Comparison of ENCODE assay signal across 22 mouse cellular contexts in genomic region chr19:4147022-4147405, GRCm38 (mm10). TPM values are rescaled to one million over a fixed set of nuclear protein-coding genes. Genes with fewer than 3 reads are reported as not detected.
DNase-seq lines count a peak whose midpoint lies in the region; ATAC-seq and TF ChIP-seq lines count a peak whose summit lies in the region.
"Had no signal": no experiment of that assay in that cellular context is flagged by ENCODE, and none has a peak within 500 bp of the region (broad histone marks: within the 10 kb centered on the region; RNA-seq: fewer than 3 reads in every experiment).

No protein-coding gene starts in this region.

- peaks cover 23% of the 10 kb centered on the region for H3K36me3 ChIP-seq in forebrain, embryonic 10.5 days (replicated peaks)
- H3K36me3 ChIP-seq in forebrain, embryonic 12.5 days (replicated peaks), result peaks cover 18% of the 10 kb centered on the region
- H3K36me3 ChIP-seq in limb, embryonic 13.5 days, result peaks cover 22% of the 10 kb centered on the region
- H3K36me3 ChIP-seq in limb, embryonic 10.5 days, result peaks cover 24% of the 10 kb centered on the region

- no peak for TF ChIP-seq CTCF in bone marrow macrophage, adult 2 months (IDR thresholded peaks at IDR 0.05; ENCODE audit: low read depth, low read length)

- H3K27ac ChIP-seq in forebrain, embryonic 10.5 days, result 0 out of 2 replicates have a peak overlapping the region, but pooled peaks have one; percentile 8
- H3K27ac ChIP-seq in forebrain, embryonic 12.5 days, result no peak overlapping the region
- H3K27ac ChIP-seq in limb, embryonic 13.5 days, result no peak overlapping the region
- H3K27ac ChIP-seq in limb, embryonic 10.5 days, result no peak overlapping the region
- peak overlapping the region; percentile 67 for H3K27ac ChIP-seq in bone marrow macrophage, adult 2 months (ENCODE audit: insufficient read depth, low read depth, low read length)
- H3K27ac ChIP-seq: embryonic facial prominence, embryonic 13.5 days; kidney, postnatal 0 days had no signal

- no peak overlapping the region for H3K4me2 ChIP-seq in forebrain, embryonic 12.5 days
- no peak overlapping the region for H3K4me2 ChIP-seq in limb, embryonic 13.5 days (replicated peaks)
- H3K4me2 ChIP-seq: embryonic facial prominence, embryonic 13.5 days; heart, embryonic 12.5 days had no signal

- H3K4me1 ChIP-seq in forebrain, embryonic 10.5 days, result peaks cover 34% of the 10 kb centered on the region
- H3K4me1 ChIP-seq in forebrain, embryonic 12.5 days, result peaks cover 24% of the 10 kb centered on the region
- peaks cover 18% of the 10 kb centered on the region for H3K4me1 ChIP-seq in limb, embryonic 13.5 days
- H3K4me1 ChIP-seq in limb, embryonic 10.5 days, result peaks cover 50% of the 10 kb centered on the region
- peaks cover 54% of the 10 kb centered on the region for H3K4me1 ChIP-seq in bone marrow macrophage, adult 2 months (ENCODE audit: control insufficient read depth, insufficient read depth, low read length)

- TF ChIP-seq POLR2A in bone marrow macrophage, adult 2 months (IDR thresholded peaks at IDR 0.05; ENCODE audit: borderline replicate concordance, low read depth, low read length), result no peak

- no peak for DNase-seq in forebrain, embryonic 10.5 days (ENCODE audit: extremely low spot score, low spot score)
- DNase-seq in limb, embryonic 10.5 days (ENCODE audit: low spot score), result no peak
- no peak for DNase-seq in adrenal gland, adult 8-10 months
- DNase-seq: adrenal gland, adult 2 months; B cell, adult 2 months; left cerebral cortex, postnatal 4 days; midbrain, embryonic 14.5 days; thymus, postnatal 36 days had no signal

- H3K4me3 ChIP-seq in forebrain, embryonic 10.5 days, result no peak overlapping the region
- no peak overlapping the region for H3K4me3 ChIP-seq in forebrain, embryonic 12.5 days (replicated peaks)
- no peak overlapping the region for H3K4me3 ChIP-seq in limb, embryonic 13.5 days
- H3K4me3 ChIP-seq in limb, embryonic 10.5 days, result no peak overlapping the region
- no peak overlapping the region for H3K4me3 ChIP-seq in bone marrow macrophage, adult 2 months (ENCODE audit: insufficient read depth, low read length)
- H3K4me3 ChIP-seq: heart, embryonic 12.5 days; liver, embryonic 15.5 days had no signal

- H3K9ac ChIP-seq in forebrain, embryonic 12.5 days, result no peak overlapping the region
- H3K9ac ChIP-seq in limb, embryonic 13.5 days, result peak overlapping the region; percentile 27
- H3K9ac ChIP-seq: liver, embryonic 15.5 days had no signal

- 40% methylated on average over 3 of the region's 3 CpGs for WGBS in forebrain, embryonic 10.5 days
- WGBS in forebrain, embryonic 12.5 days, result 45% methylated on average over 3 of the region's 3 CpGs
- WGBS in limb, embryonic 13.5 days, result 52% methylated on average over 3 of the region's 3 CpGs
- WGBS in limb, embryonic 10.5 days, result 61% methylated on average over 3 of the region's 3 CpGs

- no peaks in the 10 kb centered on the region for H3K27me3 ChIP-seq in forebrain, embryonic 10.5 days (ENCODE audit: poor library complexity, severe bottlenecking)
- H3K27me3 ChIP-seq in forebrain, embryonic 12.5 days, result peaks cover 4% of the 10 kb centered on the region; the same call in 1 of the 2 replicates
- H3K27me3 ChIP-seq in limb, embryonic 13.5 days, result no peaks in the 10 kb centered on the region
- H3K27me3 ChIP-seq in limb, embryonic 10.5 days (ENCODE audit: low read depth, poor library complexity, severe bottlenecking), result no peaks in the 10 kb centered on the region
- H3K27me3 ChIP-seq: embryonic facial prominence, embryonic 13.5 days; heart, embryonic 12.5 days had no signal

- peaks cover 6% of the 10 kb centered on the region; the same call in 1 of the 2 replicates for H3K9me3 ChIP-seq in forebrain, embryonic 10.5 days
- H3K9me3 ChIP-seq in forebrain, embryonic 12.5 days, result no peaks in the 10 kb centered on the region
- H3K9me3 ChIP-seq in limb, embryonic 13.5 days, result no peaks in the 10 kb centered on the region
- H3K9me3 ChIP-seq in limb, embryonic 10.5 days (replicated peaks), result no peaks in the 10 kb centered on the region
- H3K9me3 ChIP-seq: embryonic facial prominence, embryonic 13.5 days; liver, embryonic 15.5 days had no signal

- no peak for ATAC-seq in forebrain, embryonic 12.5 days (ENCODE audit: low FRiP score)
- ATAC-seq in limb, embryonic 13.5 days (ENCODE audit: low FRiP score, low read depth), result no peak
- ATAC-seq in megakaryocyte progenitor cell, adult 5-6 weeks (replicated peaks; ENCODE audit: poor library complexity), result peak; percentile 24; the same call in 1 of the 2 replicates
- ATAC-seq: inflammation-experienced regulatory T-cells, adult 6 months had no signal

RNA-seq across cellular contexts. Expression of gene Coro1b, which starts 1.4 kb away (rescaled TPM):
- polyA plus RNA-seq in forebrain, embryonic 10.5 days (2016; fragmentation: Nextera tagmentation; extraction: Ambion mirVana), result 128 and 130 TPM in 2 replicates
- polyA plus RNA-seq in forebrain, embryonic 12.5 days (2016; fragmentation: Nextera tagmentation; extraction: Ambion mirVana), result 125 and 135 TPM in 2 replicates
- polyA plus RNA-seq in limb, embryonic 13.5 days (2015; fragmentation: Nextera tagmentation; extraction: Ambion mirVana), result 137 and 146 TPM in 2 replicates
- polyA plus RNA-seq in limb, embryonic 10.5 days (2016; fragmentation: Nextera tagmentation; extraction: Ambion mirVana), result 129 and 148 TPM in 2 replicates
- 276 and 314 TPM in 2 replicates for polyA plus RNA-seq in bone marrow macrophage, adult 2 months (2012; ENCODE audit: insufficient read depth, insufficient read length, missing spikeins)
- 138 and 142 TPM in 2 replicates for total RNA-seq in megakaryocyte progenitor cell, adult 5-6 weeks (2015)
- 66.4 and 83.5 TPM in 2 replicates for total RNA-seq in megakaryocyte progenitor cell, adult 5-6 weeks (2017)
- total RNA-seq in adrenal gland, adult 8-10 months (2022), result 100 to 1,000 TPM; 174 to 210 (median 184) TPM

RNA-seq across cellular contexts. Expression of gene Cabp4, which starts 3.2 kb away (rescaled TPM):
- not detected in 2 replicates for polyA plus RNA-seq in forebrain, embryonic 10.5 days (2016; fragmentation: Nextera tagmentation; extraction: Ambion mirVana)
- polyA plus RNA-seq in forebrain, embryonic 12.5 days (2016; fragmentation: Nextera tagmentation; extraction: Ambion mirVana), result 0.09 TPM in 2 replicates
- 0.05 and 0.13 TPM in 2 replicates for polyA plus RNA-seq in limb, embryonic 13.5 days (2015; fragmentation: Nextera tagmentation; extraction: Ambion mirVana)
- 0.15 TPM in 1 of 2 replicates, not detected in the other for polyA plus RNA-seq in limb, embryonic 10.5 days (2016; fragmentation: Nextera tagmentation; extraction: Ambion mirVana)
- not detected in 2 replicates for polyA plus RNA-seq in bone marrow macrophage, adult 2 months (2012; ENCODE audit: insufficient read depth, insufficient read length, missing spikeins)
- not detected in 2 replicates for total RNA-seq in megakaryocyte progenitor cell, adult 5-6 weeks (2015)
- not detected in 2 replicates for total RNA-seq in megakaryocyte progenitor cell, adult 5-6 weeks (2017)
- total RNA-seq in adrenal gland, adult 8-10 months (2022), result under 1 TPM; 0.23 to 0.59 (median 0.39) TPM
- total RNA-seq: common myeloid progenitor, adult 5-6 weeks; gastrocnemius, adult 8-10 months; layer of hippocampus, postnatal 14 days; left cerebral cortex, postnatal 4 days had no signal
- polyA plus RNA-seq: embryonic facial prominence, embryonic 13.5 days; forebrain, embryonic 11.5 days; hindbrain, embryonic 11.5 days had no signal

RNA-seq across cellular contexts. Expression of gene Ptprcap, which starts 6.4 kb away (rescaled TPM):
- 0.71 TPM in 1 of 2 replicates, not detected in the other for polyA plus RNA-seq in forebrain, embryonic 10.5 days (2016; fragmentation: Nextera tagmentation; extraction: Ambion mirVana)
- polyA plus RNA-seq in forebrain, embryonic 12.5 days (2016; fragmentation: Nextera tagmentation; extraction: Ambion mirVana), result 0.51 and 0.74 TPM in 2 replicates
- polyA plus RNA-seq in limb, embryonic 13.5 days (2015; fragmentation: Nextera tagmentation; extraction: Ambion mirVana), result 2.7 and 3.6 TPM in 2 replicates
- polyA plus RNA-seq in limb, embryonic 10.5 days (2016; fragmentation: Nextera tagmentation; extraction: Ambion mirVana), result 0.93 and 1.4 TPM in 2 replicates
- 0.87 and 2.3 TPM in 2 replicates for polyA plus RNA-seq in bone marrow macrophage, adult 2 months (2012; ENCODE audit: insufficient read depth, insufficient read length, missing spikeins)
- total RNA-seq in megakaryocyte progenitor cell, adult 5-6 weeks (2015), result 96.4 and 114 TPM in 2 replicates
- 79.5 and 83.5 TPM in 2 replicates for total RNA-seq in megakaryocyte progenitor cell, adult 5-6 weeks (2017)
- total RNA-seq in adrenal gland, adult 8-10 months (2022), result 1 to 10 TPM; 2.2 to 4.4 (median 3.4) TPM

RNA-seq across cellular contexts. Expression of gene Gpr152, which starts 7.4 kb away (rescaled TPM):
- not detected in 2 replicates for polyA plus RNA-seq in forebrain, embryonic 10.5 days (2016; fragmentation: Nextera tagmentation; extraction: Ambion mirVana)
- not detected in 2 replicates for polyA plus RNA-seq in forebrain, embryonic 12.5 days (2016; fragmentation: Nextera tagmentation; extraction: Ambion mirVana)
- polyA plus RNA-seq in limb, embryonic 13.5 days (2015; fragmentation: Nextera tagmentation; extraction: Ambion mirVana), result not detected in 2 replicates
- polyA plus RNA-seq in limb, embryonic 10.5 days (2016; fragmentation: Nextera tagmentation; extraction: Ambion mirVana), result not detected in 2 replicates
- polyA plus RNA-seq in bone marrow macrophage, adult 2 months (2012; ENCODE audit: insufficient read depth, insufficient read length, missing spikeins), result not detected in 2 replicates
- not detected in 2 replicates for total RNA-seq in megakaryocyte progenitor cell, adult 5-6 weeks (2015)
- 0.10 TPM in 1 of 2 replicates, not detected in the other for total RNA-seq in megakaryocyte progenitor cell, adult 5-6 weeks (2017)
- under 1 TPM in 2 of 4 experiments, not detected in 2; 0.06 to 0.08 TPM for total RNA-seq in adrenal gland, adult 8-10 months (2022)
- total RNA-seq: common myeloid progenitor, adult 5-6 weeks; gastrocnemius, adult 8-10 months; layer of hippocampus, postnatal 14 days; left cerebral cortex, postnatal 4 days had no signal
- polyA plus RNA-seq: embryonic facial prominence, embryonic 13.5 days; forebrain, embryonic 11.5 days; heart, embryonic 12.5 days; hindbrain, embryonic 11.5 days; liver, embryonic 15.5 days; midbrain, embryonic 14.5 days had no signal

RNA-seq across cellular contexts. Expression of gene Rps6kb2, which starts 16.1 kb away (rescaled TPM):
- 59.7 TPM in 2 replicates for polyA plus RNA-seq in forebrain, embryonic 10.5 days (2016; fragmentation: Nextera tagmentation; extraction: Ambion mirVana)
- 59.5 and 62.5 TPM in 2 replicates for polyA plus RNA-seq in forebrain, embryonic 12.5 days (2016; fragmentation: Nextera tagmentation; extraction: Ambion mirVana)
- 63.9 and 65.7 TPM in 2 replicates for polyA plus RNA-seq in limb, embryonic 13.5 days (2015; fragmentation: Nextera tagmentation; extraction: Ambion mirVana)
- 58.3 and 66.0 TPM in 2 replicates for polyA plus RNA-seq in limb, embryonic 10.5 days (2016; fragmentation: Nextera tagmentation; extraction: Ambion mirVana)
- 32.3 and 39.5 TPM in 2 replicates for polyA plus RNA-seq in bone marrow macrophage, adult 2 months (2012; ENCODE audit: insufficient read depth, insufficient read length, missing spikeins)
- 21.6 and 22.1 TPM in 2 replicates for total RNA-seq in megakaryocyte progenitor cell, adult 5-6 weeks (2015)
- total RNA-seq in megakaryocyte progenitor cell, adult 5-6 weeks (2017), result 23.1 and 30.2 TPM in 2 replicates
- total RNA-seq in adrenal gland, adult 8-10 months (2022), result 10 to 100 TPM; 29.2 to 53.0 (median 46.7) TPM

Comparison
In these comparisons a context has a peak if more than half of its experiments do, and no peak if none do; other contexts are left out.
1. H3K27ac ChIP-seq: peak in forebrain, embryonic 10.5 days (single experiment) and bone marrow macrophage, adult 2 months (single experiment); none in forebrain, embryonic 12.5 days (single experiment), limb, embryonic 13.5 days (single experiment) and limb, embryonic 10.5 days (single experiment).